Mouse (Mus musculus) stomach, embryonic 14.5 days (tissue): Measurements from ENCODE around the gene Rps6ka5. TPM values are rescaled to one million over a fixed set of nuclear protein-coding genes. Genes with fewer than 3 reads are reported as not detected.

Experiments used
- ATAC-seq: fragments of 200-750 bp; cut with Nextera tagmentation; 2 replicates; pipeline ENCODE4 v1.8.0; 2017; ENCODE audit warnings: low read depth, moderate TSS enrichment; ENCODE audit not compliant: insufficient number of reproducible peaks, insufficient read depth, low FRiP score
- H3K27ac ChIP-seq: fragments of 300-500 bp; sonication (generic); 2 replicates; pipeline ENCODE4 v1.5.1; 2014; ENCODE audit warnings: mild to moderate bottlenecking, low read length, moderate library complexity, mixed read lengths
- H3K27me3 ChIP-seq: fragments of 300-500 bp; sonication (generic); 2 replicates; pipeline ENCODE4 v1.6.1; 2014; ENCODE audit warnings: low read length, control low read depth, mixed read lengths; ENCODE audit not compliant: control insufficient read depth, insufficient read depth
- H3K36me3 ChIP-seq: fragments of 300-500 bp; sonication (generic); 2 replicates; pipeline ENCODE4 v1.6.1; 2014; ENCODE audit warnings: mild to moderate bottlenecking, control low read depth, low read length, moderate library complexity, mixed read lengths; ENCODE audit not compliant: control insufficient read depth, insufficient read depth
- H3K4me1 ChIP-seq: fragments of 300-500 bp; sonication (generic); 2 replicates; pipeline ENCODE4 v1.6.1; 2014; ENCODE audit warnings: low read length, control low read depth, mixed read lengths; ENCODE audit not compliant: control insufficient read depth, insufficient read depth
- H3K4me2 ChIP-seq: fragments of 300-500 bp; sonication (generic); replicated peaks from 2 replicates; pipeline ENCODE4 v1.6.1; 2014; ENCODE audit warnings: low read depth, low read length, control low read depth
- H3K4me3 ChIP-seq: fragments of 300-500 bp; sonication (generic); 2 replicates; pipeline ENCODE4 v1.5.1; 2014; ENCODE audit warnings: low read depth, low read length, control low read depth
- H3K9ac ChIP-seq: fragments of 300-500 bp; sonication (generic); replicated peaks from 2 replicates; pipeline ENCODE4 v1.6.1; 2014; ENCODE audit warnings: low read depth, mild to moderate bottlenecking, control low read depth, low read length, moderate library complexity, mixed read lengths
- H3K9me3 ChIP-seq: fragments of 300-500 bp; sonication (generic); 2 replicates; pipeline ENCODE4 v1.6.1; 2016; ENCODE audit warnings: low read depth, low read length, control low read depth; ENCODE audit not compliant: control insufficient read depth
- WGBS: fragments of 180-500 bp; shearing (Covaris S2); extraction: QIAGEN DNeasy Blood & Tissue Kit; methylation state at CpG from one replicate; pipeline ENCODE4 v1.1.7; 2014; 5-methylcytosine and 5-hydroxymethylcytosine counted together
- polyA plus RNA-seq: library from polyadenylated mRNA; unstranded; fragments of >200 nt; fragmentation: Nextera tagmentation; extraction: Ambion mirVana; gene quantifications from 2 replicates; pipeline ENCODE4 v1.2.1, GENCODE M21; 2014

Gene Rps6ka5
- polyA plus RNA-seq, 1 experiment from 2014 or later = 5.4 TPM

DNA sequence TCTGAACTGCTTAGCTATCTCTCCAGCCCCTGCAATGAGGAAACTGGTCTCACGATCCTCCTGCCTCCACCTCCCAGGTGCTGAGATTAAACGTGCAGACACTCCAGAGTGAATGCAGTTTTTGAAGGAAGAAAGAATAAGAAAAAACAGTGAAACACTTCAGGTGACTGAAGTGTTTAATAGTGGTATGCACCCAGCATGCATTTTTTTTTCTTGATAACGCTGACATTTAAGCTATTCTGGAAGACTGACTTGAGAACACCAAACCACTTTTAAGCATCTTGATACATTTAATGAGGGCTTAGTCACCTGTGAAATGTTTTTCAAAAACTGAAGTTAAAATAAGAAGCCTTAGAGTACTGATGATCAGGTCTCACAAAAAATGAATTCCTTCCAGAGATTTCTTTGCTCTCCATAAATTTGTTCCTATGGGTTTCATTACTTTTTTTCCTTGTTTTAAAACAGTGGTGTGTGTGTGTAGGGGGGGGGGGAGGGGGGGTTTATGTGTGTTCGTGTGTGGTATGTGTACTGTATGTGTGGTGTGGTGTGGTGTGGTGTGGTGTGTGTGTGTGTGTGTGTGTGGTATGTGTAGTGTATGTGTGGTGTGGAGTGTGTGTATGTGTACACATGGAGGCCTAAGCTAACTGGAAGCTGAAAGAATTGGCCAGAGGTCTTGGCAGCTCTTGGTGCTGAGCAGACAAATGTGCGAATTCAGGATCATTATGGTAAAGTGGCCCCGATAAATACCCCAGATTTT lies 183.2 kb downstream of the Rps6ka5 start:
- no peaks in the 10 kb centered on the region for H3K9me3 ChIP-seq
- no peaks in the 10 kb centered on the region for H3K36me3 ChIP-seq
- H3K27me3 ChIP-seq = no peaks in the 10 kb centered on the region
- no peak overlapping the region for H3K4me3 ChIP-seq
- 71% methylated on average over 6 of the region's 6 CpGs for whole genome bisulfite sequencing
- H3K9ac ChIP-seq = no peak overlapping the region
- H3K27ac ChIP-seq = no peak overlapping the region
- ATAC-seq = no peak
- H3K4me1 ChIP-seq = no peaks in the 10 kb centered on the region
- H3K4me2 ChIP-seq = no peak overlapping the region

- ATAC-seq = no peak
- 81% methylated on average over 6 of the region's 6 CpGs for WGBS
- no peak overlapping the region for H3K27ac ChIP-seq
- no peak overlapping the region for H3K4me2 ChIP-seq
- H3K4me1 ChIP-seq = 0 out of 2 replicates have a peak, but pooled peaks cover 2% of the 10 kb centered on the region
- H3K36me3 ChIP-seq = no peaks in the 10 kb centered on the region
- H3K27me3 ChIP-seq = no peaks in the 10 kb centered on the region
- H3K9me3 ChIP-seq = no peaks in the 10 kb centered on the region
- H3K4me3 ChIP-seq = no peak overlapping the region
- no peak overlapping the region for H3K9ac ChIP-seq
Measured at GRCm38 (mm10) chr12:100542494-100542893, 184.3 kb downstream of the Rps6ka5 start.

DNA sequence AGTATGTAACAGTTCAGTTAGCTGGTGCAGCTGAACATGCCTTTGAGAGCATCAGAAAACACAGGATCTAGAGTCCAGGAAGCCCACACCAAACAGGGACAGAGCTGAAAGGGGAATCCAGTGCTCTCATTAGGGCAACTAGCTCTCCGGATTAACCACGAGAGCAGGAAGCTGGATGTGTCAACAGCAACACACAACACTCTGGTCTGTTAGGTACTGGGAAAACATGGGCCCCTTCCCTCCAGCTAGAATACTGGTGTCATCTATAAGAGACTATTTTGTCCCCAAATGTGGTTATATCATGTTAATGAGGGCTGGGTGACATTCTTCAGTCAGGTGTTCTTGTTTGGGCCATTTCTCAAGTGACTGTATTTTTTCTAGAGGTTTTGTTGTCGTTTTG lies 184.7 kb downstream of the Rps6ka5 start:
- Histone ChIP-seq H3K9ac (no peak overlapping the region), H3K36me3 (no peaks in the 10 kb centered on the region), H3K4me3 (no peak overlapping the region), H3K27ac (no peak overlapping the region), H3K4me1 (0 out of 2 replicates have a peak, but pooled peaks cover 2% of the 10 kb centered on the region), H3K9me3 (no peaks in the 10 kb centered on the region), H3K4me2 (no peak overlapping the region), H3K27me3 (no peaks in the 10 kb centered on the region)
- 40% methylated on average over 3 of the region's 3 CpGs for WGBS
- ATAC-seq = no peak

GRCm38 (mm10) chr12:100539158-100539714 lies 187.5 kb downstream of the Rps6ka5 start:
- H3K27me3 ChIP-seq = no peaks in the 10 kb centered on the region
- 0 out of 2 replicates have a peak, but pooled peaks cover 2% of the 10 kb centered on the region for H3K4me1 ChIP-seq
- H3K36me3 ChIP-seq = no peaks in the 10 kb centered on the region
- no peaks in the 10 kb centered on the region for H3K9me3 ChIP-seq
- 26% methylated on average over 9 of the region's 9 CpGs for WGBS
- no peak overlapping the region for H3K4me3 ChIP-seq
- H3K27ac ChIP-seq = no peak overlapping the region
- H3K4me2 ChIP-seq = no peak overlapping the region
- no peak for ATAC-seq
- H3K9ac ChIP-seq = no peak overlapping the region

GRCm38 (mm10) chr12:100538445-100539157 lies 188.2 kb downstream of the Rps6ka5 start:
- Histone ChIP-seq H3K4me2 (no peak overlapping the region), H3K9me3 (no peaks in the 10 kb centered on the region), H3K36me3 (no peaks in the 10 kb centered on the region), H3K27ac (no peak overlapping the region), H3K27me3 (no peaks in the 10 kb centered on the region), H3K9ac (no peak overlapping the region), H3K4me3 (no peak overlapping the region), H3K4me1 (0 out of 2 replicates have a peak, but pooled peaks cover 2% of the 10 kb centered on the region)
- no peak for ATAC-seq
- WGBS = 50% methylated on average over 7 of the region's 7 CpGs

DNA sequence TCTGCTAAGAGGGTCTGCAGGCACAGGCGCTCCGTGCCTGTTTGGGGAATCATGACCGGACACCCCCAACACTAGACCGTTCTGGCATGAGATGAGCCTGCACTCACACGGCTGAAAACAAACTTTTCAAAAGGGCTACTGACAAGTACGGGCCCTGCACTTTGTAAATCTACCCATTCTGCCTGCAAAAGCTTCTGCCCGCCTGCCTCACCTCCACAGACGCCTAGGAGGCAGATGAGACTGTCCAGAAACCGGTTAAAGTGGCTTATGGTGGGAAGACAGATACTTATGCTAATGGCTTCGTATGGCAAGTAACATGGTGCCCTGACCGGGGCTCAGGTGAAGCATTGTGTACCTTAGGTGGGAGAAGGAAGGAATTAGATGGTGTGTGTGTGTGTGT lies 189.7 kb downstream of the Rps6ka5 start:
- no peaks in the 10 kb centered on the region for H3K27me3 ChIP-seq
- no peak overlapping the region for H3K27ac ChIP-seq
- no peaks in the 10 kb centered on the region for H3K36me3 ChIP-seq
- H3K4me3 ChIP-seq = no peak overlapping the region
- no peak for ATAC-seq
- H3K4me2 ChIP-seq = no peak overlapping the region
- 56% methylated on average over 11 of the region's 11 CpGs for WGBS
- H3K4me1 ChIP-seq = 0 out of 2 replicates have a peak, but pooled peaks cover 2% of the 10 kb centered on the region
- no peaks in the 10 kb centered on the region for H3K9me3 ChIP-seq
- H3K9ac ChIP-seq = no peak overlapping the region

- H3K36me3 ChIP-seq = no peaks in the 10 kb centered on the region
Measured at GRCm38 (mm10) chr12:100535028-100535427, 191.8 kb downstream of the Rps6ka5 start.

DNA sequence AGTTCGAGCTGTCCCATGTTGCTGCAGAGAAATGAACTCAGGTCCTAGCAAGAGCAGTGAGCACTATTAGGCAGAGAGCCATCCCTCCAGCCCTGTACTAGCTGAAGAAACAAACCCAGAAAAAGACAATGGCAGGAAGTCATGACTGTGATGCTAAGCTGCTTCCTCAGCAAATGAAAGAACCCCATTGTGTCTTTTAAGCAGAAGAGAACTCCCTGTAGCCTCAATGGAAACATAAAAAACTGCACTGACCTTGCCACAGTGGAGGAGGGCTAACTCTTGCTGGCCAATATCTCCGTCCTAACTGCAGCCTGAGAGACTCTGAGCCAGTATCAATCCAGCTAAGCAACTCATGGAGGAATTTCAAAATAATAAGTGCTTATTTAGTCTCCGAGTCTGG lies 192.8 kb downstream of the Rps6ka5 start:
- H3K4me3 ChIP-seq = no peak overlapping the region
- no peaks in the 10 kb centered on the region for H3K36me3 ChIP-seq
- ATAC-seq = no peak
- H3K27me3 ChIP-seq = no peaks in the 10 kb centered on the region
- no peak overlapping the region for H3K27ac ChIP-seq
- H3K9me3 ChIP-seq = no peaks in the 10 kb centered on the region
- no peak overlapping the region for H3K9ac ChIP-seq
- no peak overlapping the region for H3K4me2 ChIP-seq
- WGBS = 46% methylated on average over 3 of the region's 3 CpGs
- H3K4me1 ChIP-seq = peaks cover 8% of the 10 kb centered on the region; the same call in 1 of the 2 replicates

More at GRCm38 (mm10) chr12:100535028-100535427, 191.8 kb downstream of the Rps6ka5 start:
- Histone ChIP-seq H3K4me2 (no peak overlapping the region), H3K9ac (no peak overlapping the region), H3K27ac (no peak overlapping the region), H3K9me3 (no peaks in the 10 kb centered on the region), H3K4me3 (no peak overlapping the region), H3K27me3 (no peaks in the 10 kb centered on the region), H3K4me1 (0 out of 2 replicates have a peak, but pooled peaks cover 2% of the 10 kb centered on the region)
- 81% methylated on average over 12 of the region's 12 CpGs for WGBS
- no peak for ATAC-seq
